Mouse (Mus musculus) spleen, adult 2 months (tissue): ENCODE results near the gene Cdh23. TPM values are rescaled to one million over a fixed set of nuclear protein-coding genes. Genes with fewer than 3 reads are reported as not detected.

Source experiments
- DNase-seq, 2 experiments: peaks; one replicate each; pipeline versions ENCODE4 v3.0.0 to v3.0.0-alpha.2; 2012 to 2021; ENCODE audit warnings: low spot score in 2 of 2, low read depth in 1 of 2
- H3K27ac ChIP-seq: fragments of 200-500 bp; 2 replicates; pipeline ENCODE4 v1.5.1; 2012; ENCODE audit warnings: low read length, inconsistent platforms; ENCODE audit not compliant: insufficient read depth
- H3K27me3 ChIP-seq: fragments of 200-500 bp; 2 replicates; pipeline ENCODE4 v1.6.1; 2012; ENCODE audit warnings: mild to moderate bottlenecking, moderate library complexity, low read length, inconsistent platforms; ENCODE audit not compliant: control insufficient read depth, insufficient read depth
- H3K36me3 ChIP-seq: fragments of 200-500 bp; 2 replicates; pipeline ENCODE4 v1.6.1; 2012; ENCODE audit warnings: mild to moderate bottlenecking, low read length, inconsistent platforms; ENCODE audit not compliant: control insufficient read depth, insufficient read depth
- H3K4me1 ChIP-seq: fragments of 200-500 bp; 2 replicates; pipeline ENCODE4 v1.6.1; 2011; ENCODE audit warnings: inconsistent platforms; ENCODE audit not compliant: control insufficient read depth, insufficient read depth, insufficient read length
- H3K4me3 ChIP-seq: fragments of 200-500 bp; 2 replicates; pipeline ENCODE4 v1.5.1; 2011; ENCODE audit warnings: mild to moderate bottlenecking, inconsistent platforms; ENCODE audit not compliant: insufficient read depth, insufficient read length; ENCODE audit errors: extremely low read depth
- CTCF ChIP-seq: fragments of 200-500 bp; IDR thresholded peaks from 2 replicates; pipeline ENCODE4 v1.5.1; 2011; ENCODE audit warnings: mild to moderate bottlenecking, inconsistent platforms; ENCODE audit not compliant: insufficient read depth, insufficient read length, insufficient replicate concordance; ENCODE audit errors: extremely low read depth
- POLR2A ChIP-seq: fragments of 200-500 bp; IDR thresholded peaks from 2 replicates; pipeline ENCODE4 v1.6.1; 2011; ENCODE audit warnings: low read depth, low read length, inconsistent platforms
- WGBS: fragments of 180-500 bp; shearing (Covaris S2); methylation state at CpG from one replicate; pipeline ENCODE4 v1.1.7; 2018; 5-methylcytosine and 5-hydroxymethylcytosine counted together
- polyA plus RNA-seq: library from polyadenylated mRNA; depleted of rRNA; stranded (reverse); fragments of >200 nt; gene quantifications from 2 replicates; pipeline ENCODE4 v1.2.3, GENCODE M21; 2012

Gene Cdh23
- polyA plus RNA-seq, 1 experiment: 2.7 TPM

DNA sequence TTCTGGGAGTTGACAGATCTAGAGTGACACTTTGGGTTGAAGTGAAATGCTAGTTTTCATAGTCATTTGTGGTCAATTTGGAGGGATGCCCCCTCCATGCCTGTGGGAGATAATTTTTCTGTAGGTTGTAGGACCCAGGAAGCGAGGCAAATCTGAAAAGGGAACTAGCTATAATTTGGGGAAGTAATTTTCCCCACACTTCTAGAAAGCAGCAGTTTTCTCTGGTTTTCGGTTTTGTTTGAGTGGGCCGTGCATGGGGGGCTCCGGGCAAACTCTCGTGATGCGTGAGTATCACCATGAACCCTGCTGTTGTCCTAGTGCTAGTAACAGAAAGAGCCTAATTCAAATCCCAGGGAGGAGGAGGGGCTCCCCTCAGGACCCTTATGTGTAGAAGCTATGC is 412.0 kb downstream of the Cdh23 start:
- DNase-seq: no peak
- Histone ChIP-seq H3K27ac (peak overlapping the region; percentile 87), H3K4me3 (peak overlapping the region; percentile 35), H3K27me3 (no peaks in the 10 kb centered on the region), H3K4me1 (peaks cover 79% of the 10 kb centered on the region), H3K36me3 (0 out of 2 replicates have a peak, but pooled peaks cover 3% of the 10 kb centered on the region)
- 12% methylated on average over 6 of the region's 6 CpGs for WGBS
- no peak for TF ChIP-seq CTCF
- TF ChIP-seq POLR2A: no peak

DNA sequence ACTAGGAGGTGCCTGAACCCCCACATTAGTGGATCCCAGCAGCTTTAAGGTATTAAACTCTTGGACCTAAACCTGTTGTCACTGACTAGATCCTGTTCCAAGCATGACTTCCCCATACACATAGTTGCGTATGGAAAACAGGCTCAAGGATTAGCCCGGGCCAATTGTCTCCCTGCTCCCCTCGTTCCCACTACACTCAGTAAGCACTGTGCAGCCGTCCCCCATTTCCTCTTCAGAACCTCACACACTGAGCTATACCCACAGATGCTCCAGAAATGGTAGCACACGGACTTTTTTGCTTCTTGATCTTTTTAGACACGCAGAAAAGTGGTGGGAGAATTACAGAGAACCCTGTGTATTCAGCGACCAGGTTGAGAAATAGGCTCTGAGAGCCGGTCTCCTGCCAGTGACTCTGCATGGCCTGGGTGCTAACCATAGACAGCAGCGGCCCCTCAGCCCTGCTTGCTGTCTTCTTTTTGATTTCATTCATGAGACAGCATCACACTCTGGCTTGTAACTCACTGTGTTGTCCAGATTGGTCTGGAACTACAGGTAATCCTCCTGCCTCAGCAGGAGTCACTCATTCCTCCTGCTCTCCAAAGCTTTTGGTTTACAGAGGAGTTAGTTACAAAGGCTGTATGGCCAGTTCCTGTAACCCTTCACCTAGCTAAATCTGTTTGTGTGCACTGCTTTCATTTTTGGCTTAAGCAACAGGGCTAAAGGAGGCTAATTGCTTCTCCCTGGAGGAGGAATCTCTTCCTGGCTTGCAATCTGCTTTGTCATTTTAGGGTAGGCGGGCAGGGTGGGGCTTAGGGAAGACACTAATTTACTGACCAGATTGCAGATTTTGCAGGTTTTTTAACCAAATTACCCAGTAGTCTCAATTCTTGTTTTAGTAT is 413.9 kb downstream of the Cdh23 start:
- H3K4me3 ChIP-seq: peak overlapping the region; percentile 16; the same call in 1 of the 2 replicates

DNA sequence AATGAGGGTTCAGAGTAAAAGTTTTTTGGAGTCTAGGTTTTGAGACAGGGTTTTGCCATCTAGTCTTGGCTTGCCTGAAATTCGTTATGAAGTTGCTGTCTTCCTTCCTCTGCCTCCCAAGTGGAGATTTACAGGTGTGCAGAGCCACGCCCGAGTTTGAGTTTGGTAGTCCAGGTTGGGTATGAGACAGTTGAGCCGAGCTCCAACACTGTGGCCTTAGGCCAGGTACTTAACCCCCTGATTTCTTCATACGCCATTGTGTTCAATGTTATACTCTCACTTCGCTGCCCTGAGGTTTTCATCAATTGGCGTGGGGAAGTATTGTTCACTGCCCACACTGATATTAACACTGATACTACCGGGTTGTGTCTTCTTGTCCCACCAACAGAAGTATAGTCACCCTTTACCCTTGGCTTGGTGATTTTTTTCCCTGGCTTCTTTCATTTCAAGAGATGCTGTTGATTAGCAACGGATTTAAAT is 414.7 kb downstream of the Cdh23 start:
- 0 out of 2 replicates have a peak, but pooled peaks cover 3% of the 10 kb centered on the region for H3K36me3 ChIP-seq
- H3K4me1 ChIP-seq: peaks cover 60% of the 10 kb centered on the region
- peak overlapping the region; percentile 26 for H3K27ac ChIP-seq
- WGBS: 65% methylated on average over 9 of the region's 9 CpGs
- no peak for DNase-seq
- H3K4me3 ChIP-seq: no peak overlapping the region
- no peak for TF ChIP-seq CTCF
- TF ChIP-seq POLR2A: no peak
- H3K27me3 ChIP-seq: no peaks in the 10 kb centered on the region

More for the DNA sequence above, 413.9 kb downstream of the Cdh23 start:
- 29% methylated on average over 10 of the region's 10 CpGs for WGBS
- H3K27ac ChIP-seq: peak overlapping the region; percentile 54
- H3K4me1 ChIP-seq: peaks cover 66% of the 10 kb centered on the region
- no peaks in the 10 kb centered on the region for H3K27me3 ChIP-seq
- DNase-seq: no peak
- TF ChIP-seq CTCF (no peak), POLR2A (no peak)
- 0 out of 2 replicates have a peak, but pooled peaks cover 3% of the 10 kb centered on the region for H3K36me3 ChIP-seq

DNA sequence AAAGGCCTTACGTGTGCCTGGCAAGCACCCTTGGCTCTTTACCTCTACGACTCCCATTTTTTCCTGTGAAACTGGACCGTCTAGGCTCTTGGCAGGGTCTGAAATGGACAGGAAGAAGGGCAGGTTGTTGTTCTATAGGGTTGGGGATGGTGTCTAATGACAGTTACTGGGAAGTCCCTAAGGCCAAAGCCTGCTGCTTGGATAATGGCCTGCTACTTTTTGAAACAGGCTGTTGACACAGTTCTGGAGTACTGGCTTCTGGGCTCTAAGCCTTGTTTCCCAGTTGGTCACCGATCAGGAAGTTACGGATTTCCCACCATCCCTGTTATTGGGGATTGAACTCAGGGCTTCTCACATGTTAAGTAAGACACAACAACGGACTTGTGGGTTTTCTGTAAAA is 415.9 kb downstream of the Cdh23 start:
- no peak for TF ChIP-seq POLR2A
- TF ChIP-seq CTCF: no peak
- Histone ChIP-seq H3K27ac (peak overlapping the region; percentile 55), H3K36me3 (0 out of 2 replicates have a peak, but pooled peaks cover 2% of the 10 kb centered on the region), H3K4me3 (peak overlapping the region; percentile 40; the same call in 1 of the 2 replicates), H3K27me3 (no peaks in the 10 kb centered on the region), H3K4me1 (peaks cover 49% of the 10 kb centered on the region; the same call in 1 of the 2 replicates)
- WGBS: 77% methylated on average over 6 of the region's 6 CpGs
- DNase-seq: no peak

DNA sequence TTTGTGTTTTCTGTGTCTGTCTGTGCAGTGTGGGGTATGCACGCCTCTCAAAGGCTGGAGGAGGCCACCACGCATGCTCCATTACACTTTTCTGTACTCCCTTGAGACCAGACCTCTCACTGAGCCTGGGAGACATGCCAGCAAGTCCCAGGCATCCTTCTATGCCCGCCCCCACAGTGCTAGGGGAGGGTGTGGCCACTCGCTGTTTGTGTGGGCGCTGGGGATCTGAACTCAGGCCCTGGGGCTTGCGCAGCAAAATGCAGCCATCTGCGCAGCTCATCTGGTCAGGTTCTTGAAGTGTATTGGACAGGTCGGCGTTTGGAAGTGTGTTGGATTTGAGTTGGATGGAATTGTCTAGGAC is 416.4 kb downstream of the Cdh23 start:
- 0 out of 2 replicates have a peak, but pooled peaks cover 2% of the 10 kb centered on the region for H3K36me3 ChIP-seq
- 61% methylated on average over 9 of the region's 9 CpGs for WGBS
- H3K27ac ChIP-seq: peak overlapping the region; percentile 55
- peak in 1 of 2 experiments; percentile 45 for DNase-seq
- H3K27me3 ChIP-seq: no peaks in the 10 kb centered on the region
- no peak for TF ChIP-seq CTCF
- no peak; the same call in 1 of the 2 replicates for TF ChIP-seq POLR2A
- peaks cover 45% of the 10 kb centered on the region; the same call in 1 of the 2 replicates for H3K4me1 ChIP-seq
- peak overlapping the region; percentile 40 for H3K4me3 ChIP-seq

DNA sequence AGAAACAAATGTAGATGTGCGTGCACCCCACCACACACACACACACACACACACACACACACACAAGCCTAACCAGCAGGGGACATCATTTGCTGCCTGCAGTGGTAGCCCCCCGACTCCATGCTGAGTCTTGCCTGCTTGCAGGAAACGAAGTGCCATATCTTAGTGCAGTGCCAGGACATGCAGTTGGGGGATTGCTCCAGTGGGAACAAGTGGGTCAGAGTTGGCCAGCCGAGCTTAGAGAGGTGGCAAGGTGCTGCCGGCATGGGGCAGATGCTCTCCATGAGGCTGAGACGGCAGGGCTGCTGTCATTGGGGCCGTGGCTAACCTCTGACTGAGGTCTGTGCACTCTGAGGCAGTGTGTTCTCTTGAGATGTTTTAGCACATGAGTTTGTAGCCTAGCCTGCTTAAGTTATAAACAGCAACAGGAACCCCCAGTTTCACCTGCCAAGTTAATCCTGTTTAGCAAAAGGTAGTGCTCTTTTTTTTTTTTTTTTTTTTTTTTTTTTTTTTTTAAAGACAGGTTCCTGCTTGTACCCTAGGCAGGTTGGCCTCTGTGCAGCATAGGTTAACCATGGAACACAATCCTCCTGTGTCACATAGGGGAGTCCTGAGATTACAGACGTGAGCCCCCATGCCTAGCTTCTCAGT is 416.9 kb downstream of the Cdh23 start:
- Histone ChIP-seq H3K27ac (peak overlapping the region; percentile 83), H3K4me3 (peak overlapping the region; percentile 99), H3K4me1 (peaks cover 43% of the 10 kb centered on the region; the same call in 1 of the 2 replicates), H3K36me3 (0 out of 2 replicates have a peak, but pooled peaks cover 2% of the 10 kb centered on the region), H3K27me3 (no peaks in the 10 kb centered on the region)
- DNase-seq: no peak
- WGBS: 30% methylated on average over 8 of the region's 8 CpGs
- TF ChIP-seq CTCF: no peak
- TF ChIP-seq POLR2A: no peak; the same call in 1 of the 2 replicates
